Mouse (Mus musculus): ENCODE measurements around the gene Med13l.

DNA sequence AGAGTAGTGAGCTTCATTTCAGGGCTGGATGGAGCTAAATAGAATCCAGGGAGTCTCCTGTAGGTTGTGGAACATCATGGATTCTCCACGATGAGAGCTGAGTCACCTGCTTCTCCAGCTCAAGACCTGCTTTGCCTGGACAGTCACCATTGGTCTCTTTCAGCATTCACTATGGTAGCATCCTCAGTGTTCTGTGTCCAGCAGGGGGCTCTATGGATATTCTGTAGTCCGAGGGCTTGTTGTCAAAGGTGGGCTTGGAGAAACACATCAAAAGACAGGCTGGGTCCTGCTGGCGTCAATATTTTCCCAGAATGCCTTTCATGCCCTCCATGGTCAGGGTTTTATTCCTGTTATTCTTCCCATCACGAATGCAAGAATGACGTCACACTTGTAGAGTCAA is 251.2 kb downstream of the Med13l start:
- TF ChIP-seq TAL1 (IDR thresholded peaks at IDR 0.05; ENCODE audit: low read length) (no peak), GATA1 (IDR thresholded peaks at IDR 0.05; ENCODE audit: low read length) (no peak)

All from erythroblast, embryonic 14.5 days (primary cell).